Mouse (Mus musculus): ENCODE data around the gene Ntn1.

DNA sequence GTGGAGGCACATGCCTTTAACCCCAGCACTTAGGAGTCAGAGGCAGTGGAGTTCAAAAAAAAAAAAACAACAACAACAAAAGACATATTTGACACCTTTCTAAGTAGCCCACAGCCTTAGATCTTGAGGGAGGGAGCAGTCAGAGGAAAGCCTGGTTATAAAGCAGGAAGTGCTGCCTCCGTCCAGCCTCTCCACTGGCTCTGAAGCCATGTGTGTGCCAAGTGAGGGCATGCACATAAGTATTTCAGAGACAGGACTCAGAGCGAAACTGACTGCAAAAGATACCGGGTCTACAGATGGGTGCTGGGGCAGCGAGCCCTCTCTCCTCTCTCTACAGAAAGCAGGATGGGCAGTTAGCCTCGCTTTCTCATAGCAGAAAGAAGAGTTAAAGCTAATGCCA is 196.2 kb downstream of the Ntn1 start:
- TF ChIP-seq CTCF (IDR thresholded peaks at IDR 0.05; ENCODE audit: borderline replicate concordance, extremely low read depth, insufficient read depth, insufficient read length): no peak
- TF ChIP-seq POLR2A (IDR thresholded peaks at IDR 0.05; ENCODE audit: borderline replicate concordance, extremely low read depth, insufficient read depth, insufficient read length, poor library complexity, severe bottlenecking): no peak
